Mouse (Mus musculus): ENCODE results near the gene Ckap5. TPM values are rescaled to one million over a fixed set of nuclear protein-coding genes. Genes with fewer than 3 reads are reported as not detected.

Ckap5 gene
- polyA plus RNA-seq, 1 experiment from 2014 or later = 139 TPM

- H3K9me3 ChIP-seq (replicated peaks) = no peaks in the 10 kb centered on the region
- H3K9ac ChIP-seq = no peak overlapping the region
- peaks cover 58% of the 10 kb centered on the region for H3K36me3 ChIP-seq
- no peaks in the 10 kb centered on the region for H3K27me3 ChIP-seq
- no peak overlapping the region for H3K4me2 ChIP-seq (replicated peaks)
- ATAC-seq (ENCODE audit: low FRiP score) = no peak
- H3K4me3 ChIP-seq = no peak overlapping the region
- H3K27ac ChIP-seq = no peak overlapping the region
- peaks cover 15% of the 10 kb centered on the region for H3K4me1 ChIP-seq
- WGBS = 32% methylated on average over 1 of the region's 1 CpGs
Observed at GRCm38 (mm10) chr2:91646733-91647132, 120.2 kb downstream of the Ckap5 start.

DNA sequence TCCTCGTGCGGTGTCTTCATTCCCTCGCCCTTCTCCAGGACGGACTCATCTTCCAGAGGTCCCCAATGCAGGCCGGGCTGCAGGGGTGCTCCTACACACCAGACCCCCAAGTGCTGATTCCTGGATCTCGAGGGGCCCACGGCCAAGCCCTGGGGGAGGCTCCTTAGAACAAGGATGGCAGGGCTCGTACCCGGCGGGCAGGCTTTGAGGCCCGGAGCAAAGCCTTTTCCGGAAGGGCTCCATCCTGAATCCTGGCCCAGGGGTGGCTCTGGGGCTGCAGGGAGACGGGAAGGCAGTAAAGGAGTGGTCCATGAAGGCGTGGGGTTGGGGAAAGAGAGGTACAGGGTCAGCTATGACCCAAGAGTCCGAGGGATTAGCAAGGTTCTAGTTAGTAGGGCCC, 122.6 kb downstream of the Ckap5 start:
- Histone ChIP-seq H3K4me1 (peaks cover 20% of the 10 kb centered on the region), H3K4me3 (peak overlapping the region; percentile 91), H3K27ac (peak overlapping the region; percentile 76), H3K36me3 (peaks cover 50% of the 10 kb centered on the region), H3K27me3 (no peaks in the 10 kb centered on the region), H3K9ac (peak overlapping the region; percentile 97), H3K4me2 (replicated peaks) (peak overlapping the region; percentile 91), H3K9me3 (replicated peaks) (no peaks in the 10 kb centered on the region)
- no peak; the same call in 1 of the 2 replicates for ATAC-seq (ENCODE audit: low FRiP score)
- WGBS = 4% methylated on average over 15 of the region's 15 CpGs

DNA sequence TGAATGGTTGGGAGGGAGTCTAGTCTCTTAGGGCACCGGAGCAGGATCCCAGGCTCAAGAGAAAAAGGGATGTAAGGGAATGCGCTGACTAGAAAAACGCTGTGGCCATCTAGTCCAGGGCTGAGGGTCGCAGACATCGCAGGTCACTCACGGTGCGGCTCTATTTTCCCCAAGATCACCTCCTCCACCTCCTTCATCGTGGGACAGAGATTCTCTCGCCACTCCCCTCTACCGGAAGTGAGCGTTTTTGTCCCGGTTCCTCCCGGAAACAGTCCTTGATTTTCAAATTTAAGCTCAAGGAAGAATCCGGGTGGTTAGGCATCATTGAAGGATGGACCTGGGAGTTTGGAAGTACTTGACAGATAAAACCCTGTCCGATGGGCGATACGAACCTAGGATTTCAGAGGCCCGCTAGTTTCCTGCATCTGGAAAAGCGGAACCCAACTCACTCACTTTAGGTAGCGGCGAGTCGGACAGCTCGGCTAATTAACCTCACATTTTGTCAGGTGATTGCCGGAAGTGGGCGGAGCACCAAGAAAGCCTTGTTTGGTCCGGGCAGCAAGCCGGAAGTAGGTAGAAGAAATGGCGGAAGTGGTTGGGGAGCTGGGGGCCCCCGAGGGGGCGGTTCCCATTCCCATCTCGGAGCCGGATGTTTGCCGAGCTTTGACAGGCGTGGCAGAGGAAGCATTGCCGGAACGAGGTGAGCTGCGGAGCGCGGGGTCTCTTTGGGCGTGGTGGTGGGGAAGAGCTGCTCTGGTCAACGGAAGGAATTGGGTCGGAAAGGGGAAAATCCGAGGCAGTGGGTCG, 123.2 kb downstream of the Ckap5 start, which contains the start of the genes Zfp408 and Arhgap1:
Gene Zfp408 (minus strand): TSS at position 239 of the 807 bp plus-strand sequence.
Gene Arhgap1 (plus strand): TSS at position 308 of the 807 bp plus-strand sequence.
- peaks cover 50% of the 10 kb centered on the region for H3K36me3 ChIP-seq
- peak within 1 kb of the TSS; percentile 91 for H3K4me2 ChIP-seq (replicated peaks)
- no peaks in the 10 kb centered on the region for H3K9me3 ChIP-seq (replicated peaks)
- H3K27me3 ChIP-seq = no peaks in the 10 kb centered on the region
- peak within 1 kb of the TSS; percentile 97 for H3K9ac ChIP-seq
- ATAC-seq (ENCODE audit: low FRiP score) = peak; percentile 93
- H3K27ac ChIP-seq = peak within 1 kb of the TSS; percentile 76
- H3K4me3 ChIP-seq = peak within 1 kb of the TSS; percentile 91
- 0% methylated on average over 44 of the region's 44 CpGs for WGBS
- peaks cover 20% of the 10 kb centered on the region for H3K4me1 ChIP-seq

- H3K36me3 ChIP-seq = peaks cover 50% of the 10 kb centered on the region
- no peaks in the 10 kb centered on the region for H3K9me3 ChIP-seq (replicated peaks)
- peak; percentile 62 for ATAC-seq (ENCODE audit: low FRiP score)
- H3K4me3 ChIP-seq = peak overlapping the region; percentile 91
- no peaks in the 10 kb centered on the region for H3K27me3 ChIP-seq
- WGBS = 22% methylated on average over 16 of the region's 16 CpGs
- peak overlapping the region; percentile 76 for H3K27ac ChIP-seq
- H3K4me1 ChIP-seq = peaks cover 20% of the 10 kb centered on the region
- H3K9ac ChIP-seq = peak overlapping the region; percentile 74
- H3K4me2 ChIP-seq (replicated peaks) = peak overlapping the region; percentile 91
Observed at GRCm38 (mm10) chr2:91650360-91650995, 123.9 kb downstream of the Ckap5 start.

GRCm38 (mm10) chr2:91651458-91652258, 125.1 kb downstream of the Ckap5 start:
- 89% methylated on average over 14 of the region's 14 CpGs for WGBS
- Histone ChIP-seq H3K36me3 (peaks cover 48% of the 10 kb centered on the region), H3K4me3 (no peak overlapping the region), H3K4me2 (replicated peaks) (no peak overlapping the region), H3K9ac (no peak overlapping the region), H3K27me3 (no peaks in the 10 kb centered on the region), H3K4me1 (peaks cover 20% of the 10 kb centered on the region), H3K9me3 (replicated peaks) (no peaks in the 10 kb centered on the region), H3K27ac (no peak overlapping the region)
- no peak for ATAC-seq (ENCODE audit: low FRiP score)

GRCm38 (mm10) chr2:91652863-91653262, 126.3 kb downstream of the Ckap5 start:
- peaks cover 20% of the 10 kb centered on the region for H3K4me1 ChIP-seq
- H3K4me2 ChIP-seq (replicated peaks) = no peak overlapping the region
- H3K9ac ChIP-seq = no peak overlapping the region
- WGBS = 55% methylated on average over 6 of the region's 6 CpGs
- ATAC-seq (ENCODE audit: low FRiP score) = no peak
- H3K27me3 ChIP-seq = no peaks in the 10 kb centered on the region
- H3K27ac ChIP-seq = no peak overlapping the region
- no peak overlapping the region for H3K4me3 ChIP-seq
- no peaks in the 10 kb centered on the region for H3K9me3 ChIP-seq (replicated peaks)
- H3K36me3 ChIP-seq = peaks cover 48% of the 10 kb centered on the region

GRCm38 (mm10) chr2:91655388-91655787, 128.8 kb downstream of the Ckap5 start:
- no peak for ATAC-seq (ENCODE audit: low FRiP score)
- H3K27ac ChIP-seq = no peak overlapping the region
- H3K4me2 ChIP-seq (replicated peaks) = no peak overlapping the region
- peaks cover 59% of the 10 kb centered on the region for H3K36me3 ChIP-seq
- H3K27me3 ChIP-seq = no peaks in the 10 kb centered on the region
- H3K9ac ChIP-seq = no peak overlapping the region
- 95% methylated on average over 5 of the region's 5 CpGs for WGBS
- H3K9me3 ChIP-seq (replicated peaks) = no peaks in the 10 kb centered on the region
- peaks cover 12% of the 10 kb centered on the region for H3K4me1 ChIP-seq
- no peak overlapping the region for H3K4me3 ChIP-seq

DNA sequence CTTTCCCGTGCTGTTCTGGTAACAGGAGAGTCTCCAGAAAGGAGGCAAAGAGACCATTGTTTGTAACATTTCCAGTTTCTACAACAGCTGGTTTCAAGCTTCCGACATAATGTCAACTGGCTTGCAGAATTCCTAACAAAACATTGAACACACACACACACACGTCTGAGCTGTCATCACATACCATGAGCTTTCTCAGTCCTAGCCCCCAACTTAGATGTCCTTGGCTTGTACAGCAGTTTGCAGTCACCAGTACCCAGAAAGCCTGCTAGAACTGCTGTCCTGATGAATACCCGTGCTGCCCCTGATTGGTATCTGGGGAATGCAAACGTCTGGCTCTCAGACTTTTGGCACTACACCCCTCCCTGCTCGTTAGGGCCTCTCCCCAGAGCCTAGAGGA, 129.3 kb downstream of the Ckap5 start:
- H3K4me3 ChIP-seq = no peak overlapping the region
- H3K4me2 ChIP-seq (replicated peaks) = no peak overlapping the region
- H3K27me3 ChIP-seq = no peaks in the 10 kb centered on the region
- no peak for ATAC-seq (ENCODE audit: low FRiP score)
- no peaks in the 10 kb centered on the region for H3K9me3 ChIP-seq (replicated peaks)
- no peak overlapping the region for H3K27ac ChIP-seq
- peaks cover 8% of the 10 kb centered on the region for H3K4me1 ChIP-seq
- 81% methylated on average over 6 of the region's 6 CpGs for WGBS
- H3K9ac ChIP-seq = no peak overlapping the region
- H3K36me3 ChIP-seq = peaks cover 59% of the 10 kb centered on the region

GRCm38 (mm10) chr2:91656774-91657173, 130.2 kb downstream of the Ckap5 start:
- H3K9me3 ChIP-seq (replicated peaks) = no peaks in the 10 kb centered on the region
- ATAC-seq (ENCODE audit: low FRiP score) = no peak
- H3K9ac ChIP-seq = no peak overlapping the region
- peaks cover 69% of the 10 kb centered on the region for H3K36me3 ChIP-seq
- H3K4me1 ChIP-seq = peaks cover 5% of the 10 kb centered on the region; the same call in 1 of the 2 replicates
- no peak overlapping the region for H3K27ac ChIP-seq
- 82% methylated on average over 8 of the region's 8 CpGs for WGBS
- H3K4me2 ChIP-seq (replicated peaks) = no peak overlapping the region
- H3K4me3 ChIP-seq = no peak overlapping the region
- H3K27me3 ChIP-seq = no peaks in the 10 kb centered on the region

DNA sequence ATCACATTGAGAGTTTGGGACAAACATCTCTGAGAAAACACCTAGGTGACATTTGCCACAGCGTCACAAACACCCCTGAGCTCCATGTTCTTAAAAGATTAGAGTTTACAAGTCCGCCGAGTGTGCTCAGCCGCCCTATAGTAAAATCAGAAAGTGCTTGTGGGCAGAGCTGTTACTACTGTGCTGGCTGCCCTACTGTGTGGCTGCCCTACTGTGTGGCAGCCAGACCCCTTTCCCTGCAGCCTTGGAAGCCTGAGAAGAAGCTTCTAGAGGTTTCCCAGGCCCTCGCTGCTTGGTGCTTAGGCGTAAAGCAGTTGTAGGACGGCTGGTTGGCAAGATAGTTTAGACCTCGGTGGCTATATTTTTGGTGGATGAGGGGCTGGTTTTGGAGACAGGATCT, 133.1 kb downstream of the Ckap5 start:
- Histone ChIP-seq H3K27ac (no peak overlapping the region), H3K27me3 (no peaks in the 10 kb centered on the region), H3K4me2 (replicated peaks) (no peak overlapping the region), H3K9me3 (replicated peaks) (no peaks in the 10 kb centered on the region), H3K36me3 (peaks cover 79% of the 10 kb centered on the region), H3K4me1 (no peaks in the 10 kb centered on the region), H3K4me3 (no peak overlapping the region), H3K9ac (no peak overlapping the region)
- 95% methylated on average over 8 of the region's 8 CpGs for WGBS
- ATAC-seq (ENCODE audit: low FRiP score) = no peak

- H3K27ac ChIP-seq = no peak overlapping the region
- H3K36me3 ChIP-seq = peaks cover 74% of the 10 kb centered on the region
- ATAC-seq (ENCODE audit: low FRiP score) = no peak
- WGBS = 93% methylated on average over 6 of the region's 6 CpGs
- no peak overlapping the region for H3K4me3 ChIP-seq
- H3K9me3 ChIP-seq (replicated peaks) = no peaks in the 10 kb centered on the region
- no peaks in the 10 kb centered on the region for H3K4me1 ChIP-seq
- no peak overlapping the region for H3K9ac ChIP-seq
- H3K4me2 ChIP-seq (replicated peaks) = no peak overlapping the region
- no peaks in the 10 kb centered on the region for H3K27me3 ChIP-seq
Observed at GRCm38 (mm10) chr2:91660981-91661380, 134.4 kb downstream of the Ckap5 start.

DNA sequence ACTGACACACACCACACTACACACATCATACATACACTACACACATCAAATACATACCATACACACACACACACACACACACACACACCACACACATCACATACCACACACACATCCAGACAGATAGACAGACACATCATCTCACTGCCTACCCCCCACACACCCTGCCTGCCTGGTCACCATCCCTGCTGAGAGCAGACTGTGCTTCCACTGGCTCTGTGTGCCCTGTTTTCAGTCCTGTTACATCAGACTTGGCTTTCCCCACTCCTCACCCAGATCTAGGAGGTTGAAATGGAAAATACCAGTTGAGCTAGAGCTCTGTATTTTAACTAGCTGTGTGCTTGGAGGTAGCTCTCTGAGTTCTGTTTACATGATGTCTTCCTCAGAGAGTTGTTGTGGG, 138.2 kb downstream of the Ckap5 start:
- H3K4me2 ChIP-seq (replicated peaks) = no peak overlapping the region
- no peak for ATAC-seq (ENCODE audit: low FRiP score)
- H3K36me3 ChIP-seq = peaks cover 78% of the 10 kb centered on the region

More for the DNA sequence above, 138.2 kb downstream of the Ckap5 start:
- H3K9me3 ChIP-seq (replicated peaks) = no peaks in the 10 kb centered on the region
- H3K9ac ChIP-seq = no peak overlapping the region
- no peak overlapping the region for H3K27ac ChIP-seq
- H3K27me3 ChIP-seq = no peaks in the 10 kb centered on the region
- no peaks in the 10 kb centered on the region for H3K4me1 ChIP-seq
- no peak overlapping the region for H3K4me3 ChIP-seq
